Mouse (Mus musculus) spleen, embryonic (tissue): ENCODE measurements around the gene Slx1b.

Source experiments
- CTCF ChIA-PET: fragments of 350-600 bp; sonication (Branson Sonifier 250); formaldehyde crosslinking; loops from one replicate; lab custom pipeline; 2022; lab: Charles Lee

The Slx1b gene

GRCm38 (mm10) chr7:126642545-126643243 lies 52.9 kb downstream of the Slx1b start:
- CTCF ChIA-PET, result interaction anchor here (0.7 kb wide), 1 partner anchor 9 kb away, joined by 5 read pairs; no protein-coding TSS in a partner anchor
